Mouse (Mus musculus): Measurements from ENCODE around the gene Prdm16.

DNA sequence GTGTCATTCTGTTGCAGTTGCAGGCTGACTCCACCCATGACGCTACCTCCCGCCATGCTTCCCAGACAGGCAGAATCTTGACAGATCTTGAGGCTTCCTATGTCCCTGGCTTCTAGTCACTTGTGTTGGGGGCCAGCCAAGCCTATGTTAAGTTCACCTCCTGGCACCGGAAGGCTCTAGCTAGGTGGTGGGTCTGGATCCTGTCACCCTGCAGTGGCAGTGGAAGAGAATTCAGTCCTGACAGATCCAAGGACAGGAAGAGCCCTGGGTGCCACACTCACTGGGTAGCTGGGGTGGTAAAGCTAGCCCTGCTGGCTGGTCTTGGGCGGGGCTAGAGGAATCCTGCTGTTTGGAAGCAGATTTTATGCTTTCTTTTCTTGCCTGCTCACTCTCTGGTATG lies 311.3 kb downstream of the Prdm16 start:
- TF ChIP-seq CTCF (conservative IDR thresholded peaks at IDR 0.05; ENCODE audit: low read length) (no peak), POU5F1 (IDR thresholded peaks at IDR 0.05; ENCODE audit: borderline replicate concordance, low read length) (no peak), NANOG (IDR thresholded peaks at IDR 0.05; ENCODE audit: borderline replicate concordance, low read length) (no peak)

Data from E14TG2a.4 (cell line).